Mouse (Mus musculus): Measurements from ENCODE around the gene Cnot10. TPM values are rescaled to one million over a fixed set of nuclear protein-coding genes. Genes with fewer than 3 reads are reported as not detected.

Gene Cnot10
- total and polyA plus RNA-seq, 3 experiments: 49.4 to 67.8 (median 58.3) TPM

GRCm38 (mm10) chr9:114561671-114561971 lies 78.4 kb downstream of the Cnot10 start:
- DNase-seq (ENCODE audit: extremely low read depth): no peak
- no peaks in the 10 kb centered on the region for H3K36me3 ChIP-seq (replicated peaks in 1 of 2; ENCODE audit: control insufficient read depth in 1 of 2, insufficient read depth in 1 of 2, low read length in 1 of 2)
- no peaks in the 10 kb centered on the region for H3K4me1 ChIP-seq (ENCODE audit: control insufficient read depth in 1 of 2, insufficient read depth in 2 of 2)
- no peak overlapping the region for H3K4me2 ChIP-seq (ENCODE audit: insufficient read depth, low read depth, poor library complexity, severe bottlenecking)
- H3K27ac ChIP-seq (ENCODE audit: insufficient read depth, low read depth): no peak overlapping the region
- dilution Hi-C loops (cut with MboI; ENCODE audit: extremely low pct_ligation_motif_present, extremely low pct_unique_long_range_greater_than_20kb, low sequenced_read_pairs) (no loop called here), in situ Hi-C loops (cut with MboI; ENCODE audit: low pct_ligation_motif_present, low pct_unique_long_range_greater_than_20kb, low sequenced_read_pairs) (no loop called here)
- H3K4me3 ChIP-seq (replicated peaks in 1 of 3; ENCODE audit: low read depth in 2 of 3, low read length in 2 of 3, poor library complexity in 1 of 3): no peak overlapping the region
- TF ChIP-seq CTCF (conservative IDR thresholded peaks at IDR 0.05 in 1 of 2, IDR thresholded peaks at IDR 0.05 in 1 of 2; ENCODE audit: low read depth in 2 of 2, low read length in 2 of 2) (no peak), NELFE (IDR thresholded peaks at IDR 0.05; ENCODE audit: low read depth, low read length) (no peak), MAX (IDR thresholded peaks at IDR 0.05; ENCODE audit: low read length) (no peak), MYC (IDR thresholded peaks at IDR 0.05; ENCODE audit: low read depth, low read length) (no peak)
- no peaks in the 10 kb centered on the region for H3K27me3 ChIP-seq (replicated peaks)
- no peaks in the 10 kb centered on the region for H3K79me2 ChIP-seq (replicated peaks; ENCODE audit: control insufficient read depth, extremely low read depth, insufficient read depth, poor library complexity, severe bottlenecking)
- H3K9ac ChIP-seq (ENCODE audit: insufficient read depth, low read depth): no peak overlapping the region
- H3K9me3 ChIP-seq (replicated peaks; ENCODE audit: low read length): peaks cover 26% of the 10 kb centered on the region

GRCm38 (mm10) chr9:114560771-114561670 lies 79.0 kb downstream of the Cnot10 start:
- no peak for TF ChIP-seq TBP (conservative IDR thresholded peaks at IDR 0.05; ENCODE audit: low read depth, low read length)
- no peak for TF ChIP-seq CTCF (conservative IDR thresholded peaks at IDR 0.05 in 1 of 2, IDR thresholded peaks at IDR 0.05 in 1 of 2; ENCODE audit: low read depth in 2 of 2, low read length in 2 of 2)
- no peak for TF ChIP-seq IRF4 (IDR thresholded peaks at IDR 0.05; ENCODE audit: low read depth, low read length)
- TF ChIP-seq USF2 (conservative IDR thresholded peaks at IDR 0.05; ENCODE audit: low read depth, low read length): no peak
- no peak for TF ChIP-seq MAX (IDR thresholded peaks at IDR 0.05; ENCODE audit: low read length)
- no peak for TF ChIP-seq KAT2A (IDR thresholded peaks at IDR 0.05; ENCODE audit: insufficient replicate concordance, low read length)
- TF ChIP-seq POLR2A (IDR thresholded peaks at IDR 0.05; ENCODE audit: low read depth, low read length): no peak
- TF ChIP-seq TCF12 (IDR thresholded peaks at IDR 0.05; ENCODE audit: low read depth, low read length): no peak
- TF ChIP-seq CHD2 (IDR thresholded peaks at IDR 0.05; ENCODE audit: low read length): no peak
- TF ChIP-seq SMC3 (IDR thresholded peaks at IDR 0.05; ENCODE audit: low read depth, low read length): no peak
- no peak for TF ChIP-seq ETS1 (conservative IDR thresholded peaks at IDR 0.05; ENCODE audit: low read depth, low read length)
- no peak for TF ChIP-seq EP300 (IDR thresholded peaks at IDR 0.05; ENCODE audit: low read length)
- no peak overlapping the region for H3K4me3 ChIP-seq (replicated peaks in 1 of 3; ENCODE audit: low read depth in 2 of 3, low read length in 2 of 3, poor library complexity in 1 of 3)

More at GRCm38 (mm10) chr9:114560771-114561670, 79.0 kb downstream of the Cnot10 start:
- no peak for DNase-seq (ENCODE audit: extremely low read depth)
- Histone ChIP-seq H3K36me3 (replicated peaks in 1 of 2; ENCODE audit: control insufficient read depth in 1 of 2, insufficient read depth in 1 of 2, low read length in 1 of 2) (no peaks in the 10 kb centered on the region), H3K27ac (ENCODE audit: insufficient read depth, low read depth) (no peak overlapping the region), H3K9ac (ENCODE audit: insufficient read depth, low read depth) (no peak overlapping the region), H3K4me1 (ENCODE audit: control insufficient read depth in 1 of 2, insufficient read depth in 2 of 2) (no peaks in the 10 kb centered on the region), H3K79me2 (replicated peaks; ENCODE audit: control insufficient read depth, extremely low read depth, insufficient read depth, poor library complexity, severe bottlenecking) (no peaks in the 10 kb centered on the region), H3K9me3 (replicated peaks; ENCODE audit: low read length) (peaks cover 26% of the 10 kb centered on the region), H3K4me2 (ENCODE audit: insufficient read depth, low read depth, poor library complexity, severe bottlenecking) (no peak overlapping the region), H3K27me3 (replicated peaks) (no peaks in the 10 kb centered on the region)
- in situ Hi-C loops (cut with MboI; ENCODE audit: low pct_ligation_motif_present, low pct_unique_long_range_greater_than_20kb, low sequenced_read_pairs): no loop called here
- dilution Hi-C loops (cut with MboI; ENCODE audit: extremely low pct_ligation_motif_present, extremely low pct_unique_long_range_greater_than_20kb, low sequenced_read_pairs): no loop called here

All from CH12.LX (cell line).